Mouse (Mus musculus) E14TG2a.4 (cell line): ENCODE measurements around the gene Cpa3.

ENCODE experiments used
- CTCF ChIP-seq: conservative IDR thresholded peaks from 2 replicates; pipeline ENCODE4 v1.5.1; 2014; ENCODE audit warnings: low read length
- NANOG ChIP-seq: IDR thresholded peaks from 2 replicates; pipeline ENCODE4 v1.6.1; 2014; ENCODE audit warnings: borderline replicate concordance, low read length, mixed read lengths
- POU5F1 ChIP-seq: IDR thresholded peaks from 2 replicates; pipeline ENCODE4 v1.6.1; 2014; ENCODE audit warnings: low read length, borderline replicate concordance

- no peak for TF ChIP-seq CTCF
- no peak for TF ChIP-seq POU5F1
- no peak for TF ChIP-seq NANOG
These were observed at the start of gene Cpa3 for GRCm38 (mm10) chr3:20242050-20242449.
